Mouse (Mus musculus): ENCODE data around the gene Vpreb1. TPM values are rescaled to one million over a fixed set of nuclear protein-coding genes. Genes with fewer than 3 reads are reported as not detected.
A peak's percentile ranks its signal among the peaks of the same experiment; 100 is the strongest.
"Not testable (repeated sequence)": the region's sequence is repeated elsewhere in the genome, so short reads cannot be mapped to it uniquely, and the experiment has no call there.

The Vpreb1 gene
- polyA plus RNA-seq, 1 experiment, result 0.15 TPM

DNA sequence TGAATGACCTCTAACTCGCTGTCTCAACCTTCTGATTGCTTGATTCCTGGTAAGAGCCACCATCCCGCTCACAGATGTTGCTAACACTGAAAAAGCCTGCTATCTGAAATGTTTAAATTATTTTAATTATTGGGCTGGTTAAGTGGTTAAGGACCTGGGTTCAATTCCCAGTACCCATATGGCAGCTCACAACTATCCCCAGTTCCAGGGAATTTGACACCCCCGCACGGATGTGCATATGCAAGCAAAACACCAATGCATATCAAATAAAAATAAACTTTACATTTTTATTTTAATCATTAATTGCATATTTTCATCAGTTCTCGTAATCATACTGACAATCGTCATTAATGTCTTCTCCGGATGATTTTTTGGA, 414 bp downstream of the Vpreb1 start:
- Histone ChIP-seq H3K4me1 (ENCODE audit: control insufficient read depth, insufficient read depth, low read length) (peaks cover 3% of the 10 kb centered on the region), H3K36me3 (ENCODE audit: control insufficient read depth, insufficient read depth, low read length) (no peaks in the 10 kb centered on the region), H3K27ac (ENCODE audit: control insufficient read depth, insufficient read depth, low read depth, low read length) (no peak overlapping the region), H3K4me3 (ENCODE audit: control insufficient read depth, low read depth, low read length) (peak overlapping the region; percentile 94), H3K27me3 (ENCODE audit: control insufficient read depth, insufficient read depth, low read length) (no peaks in the 10 kb centered on the region)
- no peak for TF ChIP-seq CTCF (IDR thresholded peaks at IDR 0.05; ENCODE audit: control insufficient read depth, insufficient read depth, insufficient replicate concordance, low read depth, low read length)
- TF ChIP-seq POLR2A (IDR thresholded peaks at IDR 0.05; ENCODE audit: control insufficient read depth, low read depth, low read length), result no peak

DNA sequence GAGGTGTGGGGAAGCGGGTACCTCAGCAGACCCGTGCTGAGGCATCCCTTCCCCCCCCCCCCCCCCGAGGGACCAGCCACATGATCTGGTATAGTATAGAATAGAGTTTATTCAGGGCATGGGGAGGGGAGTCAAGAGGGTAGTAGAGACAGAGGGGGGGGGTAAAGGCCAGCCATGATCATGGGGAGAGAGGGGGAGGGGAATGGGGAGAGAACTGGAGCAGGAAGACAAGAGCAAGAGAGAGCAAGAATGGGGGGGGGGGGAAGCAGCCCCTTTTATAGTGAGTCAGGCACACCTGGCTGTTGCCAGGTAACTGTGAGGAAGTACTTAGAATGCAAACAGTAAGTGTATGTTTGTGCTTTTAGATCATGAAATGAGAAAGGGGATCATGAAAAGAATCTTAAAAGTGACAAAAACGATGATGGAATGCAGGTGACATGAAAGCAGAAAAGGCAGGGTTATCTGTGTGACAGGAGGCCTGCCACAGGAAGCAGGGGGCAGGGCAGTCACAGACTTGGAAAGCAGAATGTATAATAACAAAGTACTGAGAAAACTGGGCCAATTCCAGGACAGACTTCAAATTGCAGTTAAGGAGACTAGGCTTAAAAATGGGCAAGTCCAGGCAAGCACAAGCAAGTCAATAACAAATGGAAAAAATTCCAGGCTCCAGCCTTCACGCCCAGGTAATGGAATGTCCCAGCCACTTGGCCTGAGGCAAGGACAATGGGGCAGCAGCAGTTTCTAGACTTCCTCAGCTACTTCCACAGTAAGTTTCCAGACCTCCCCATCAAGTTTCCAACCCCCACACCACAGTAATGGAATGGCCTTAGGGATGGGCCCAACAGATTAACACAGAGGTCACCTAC, 4.7 kb downstream of the Vpreb1 start:
- H3K27ac ChIP-seq (ENCODE audit: control insufficient read depth, insufficient read depth, low read depth, low read length), result no peak overlapping the region
- H3K27me3 ChIP-seq (ENCODE audit: control insufficient read depth, insufficient read depth, low read length), result no peaks in the 10 kb centered on the region
- H3K36me3 ChIP-seq (ENCODE audit: control insufficient read depth, insufficient read depth, low read length), result no peaks in the 10 kb centered on the region
- TF ChIP-seq POLR2A (IDR thresholded peaks at IDR 0.05; ENCODE audit: control insufficient read depth, low read depth, low read length) (no peak), CTCF (IDR thresholded peaks at IDR 0.05; ENCODE audit: control insufficient read depth, insufficient read depth, insufficient replicate concordance, low read depth, low read length) (no peak)
- no peaks in the 10 kb centered on the region; the same call in 1 of the 2 replicates for H3K4me1 ChIP-seq (ENCODE audit: control insufficient read depth, insufficient read depth, low read length)
- H3K4me3 ChIP-seq (ENCODE audit: control insufficient read depth, low read depth, low read length), result no peak overlapping the region

DNA sequence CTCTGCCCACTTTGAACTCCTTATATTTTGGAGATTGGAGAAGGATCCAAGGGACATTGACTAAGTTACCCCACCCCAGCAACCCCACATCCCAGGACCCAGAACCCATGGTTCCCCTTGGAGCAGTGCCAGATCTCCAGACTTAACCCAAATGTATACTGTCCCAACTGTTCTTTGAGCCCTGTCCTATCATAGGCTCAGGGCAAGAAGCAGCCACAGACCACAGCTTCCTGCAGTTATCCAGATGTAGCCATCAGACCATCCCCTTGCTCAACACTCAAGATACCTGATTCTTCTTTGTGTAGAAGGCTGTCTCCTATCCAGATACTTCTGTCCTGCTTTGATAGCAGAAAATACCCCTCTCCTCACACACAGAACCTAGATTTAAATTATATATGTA, 5.4 kb downstream of the Vpreb1 start:
- Histone ChIP-seq H3K4me1 (ENCODE audit: control insufficient read depth, insufficient read depth, low read length) (no peaks in the 10 kb centered on the region; the same call in 1 of the 2 replicates), H3K27me3 (ENCODE audit: control insufficient read depth, insufficient read depth, low read length) (no peaks in the 10 kb centered on the region), H3K27ac (ENCODE audit: control insufficient read depth, insufficient read depth, low read depth, low read length) (no peak overlapping the region), H3K4me3 (ENCODE audit: control insufficient read depth, low read depth, low read length) (no peak overlapping the region), H3K36me3 (ENCODE audit: control insufficient read depth, insufficient read depth, low read length) (no peaks in the 10 kb centered on the region)
- no peak for TF ChIP-seq POLR2A (IDR thresholded peaks at IDR 0.05; ENCODE audit: control insufficient read depth, low read depth, low read length)
- TF ChIP-seq CTCF (IDR thresholded peaks at IDR 0.05; ENCODE audit: control insufficient read depth, insufficient read depth, insufficient replicate concordance, low read depth, low read length), result no peak

DNA sequence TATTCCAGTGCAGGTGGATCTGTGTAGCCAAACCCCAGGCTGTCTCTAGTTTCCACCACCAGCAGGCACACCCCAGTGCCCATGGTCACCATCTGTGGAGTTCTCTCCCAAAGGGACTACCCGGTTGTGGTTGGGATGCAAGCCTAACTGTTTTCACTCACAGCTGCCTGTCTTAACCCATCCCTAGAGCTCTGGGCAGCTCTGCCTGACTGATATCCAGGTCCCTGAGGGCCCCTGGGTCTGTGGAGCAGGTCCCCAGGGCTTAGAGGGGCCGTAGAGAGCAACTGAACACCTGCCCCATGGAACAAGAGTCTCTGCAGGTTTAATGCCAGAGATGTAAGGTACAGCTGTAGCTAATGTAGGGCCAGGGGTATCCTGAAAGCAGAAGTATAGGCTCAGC, 6.7 kb downstream of the Vpreb1 start, which contains the start of gene Igll1:
TSS of gene Igll1 (minus strand) at position 8 of the 400 bp plus-strand sequence.
- no peaks in the 10 kb centered on the region; the same call in 1 of the 2 replicates for H3K4me1 ChIP-seq (ENCODE audit: control insufficient read depth, insufficient read depth, low read length)
- H3K27ac ChIP-seq (ENCODE audit: control insufficient read depth, insufficient read depth, low read depth, low read length), result no peak within 1 kb of the TSS
- H3K27me3 ChIP-seq (ENCODE audit: control insufficient read depth, insufficient read depth, low read length), result no peaks in the 10 kb centered on the region
- TF ChIP-seq CTCF (IDR thresholded peaks at IDR 0.05; ENCODE audit: control insufficient read depth, insufficient read depth, insufficient replicate concordance, low read depth, low read length) (no peak), POLR2A (IDR thresholded peaks at IDR 0.05; ENCODE audit: control insufficient read depth, low read depth, low read length) (no peak)
- H3K4me3 ChIP-seq (ENCODE audit: control insufficient read depth, low read depth, low read length), result no peak within 1 kb of the TSS
- no peaks in the 10 kb centered on the region for H3K36me3 ChIP-seq (ENCODE audit: control insufficient read depth, insufficient read depth, low read length)

DNA sequence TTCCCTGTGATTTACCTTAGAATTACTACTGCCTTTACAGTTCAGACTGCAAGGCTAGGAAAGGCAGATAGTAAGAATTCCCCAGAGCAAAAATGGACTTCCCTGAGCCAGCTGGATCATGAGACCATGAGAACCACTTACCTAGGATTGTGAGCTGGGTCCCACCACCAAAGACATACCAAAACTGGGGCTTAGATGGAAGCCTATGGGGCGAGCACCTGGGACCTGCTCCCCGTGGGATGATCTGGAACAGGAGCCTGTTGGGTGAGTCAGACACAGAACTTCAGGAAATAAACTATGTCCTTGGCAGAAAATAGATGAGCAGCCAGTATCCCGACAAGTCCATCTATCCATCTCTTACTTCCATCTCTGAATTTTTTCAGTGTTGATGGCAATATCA, 8.4 kb downstream of the Vpreb1 start:
- Histone ChIP-seq H3K4me3 (ENCODE audit: control insufficient read depth, low read depth, low read length) (no peak overlapping the region), H3K27ac (ENCODE audit: control insufficient read depth, insufficient read depth, low read depth, low read length) (no peak overlapping the region), H3K27me3 (ENCODE audit: control insufficient read depth, insufficient read depth, low read length) (no peaks in the 10 kb centered on the region), H3K4me1 (ENCODE audit: control insufficient read depth, insufficient read depth, low read length) (no peaks in the 10 kb centered on the region; the same call in 1 of the 2 replicates), H3K36me3 (ENCODE audit: control insufficient read depth, insufficient read depth, low read length) (no peaks in the 10 kb centered on the region)
- TF ChIP-seq POLR2A (IDR thresholded peaks at IDR 0.05; ENCODE audit: control insufficient read depth, low read depth, low read length) (no peak), CTCF (IDR thresholded peaks at IDR 0.05; ENCODE audit: control insufficient read depth, insufficient read depth, insufficient replicate concordance, low read depth, low read length) (no peak)

DNA sequence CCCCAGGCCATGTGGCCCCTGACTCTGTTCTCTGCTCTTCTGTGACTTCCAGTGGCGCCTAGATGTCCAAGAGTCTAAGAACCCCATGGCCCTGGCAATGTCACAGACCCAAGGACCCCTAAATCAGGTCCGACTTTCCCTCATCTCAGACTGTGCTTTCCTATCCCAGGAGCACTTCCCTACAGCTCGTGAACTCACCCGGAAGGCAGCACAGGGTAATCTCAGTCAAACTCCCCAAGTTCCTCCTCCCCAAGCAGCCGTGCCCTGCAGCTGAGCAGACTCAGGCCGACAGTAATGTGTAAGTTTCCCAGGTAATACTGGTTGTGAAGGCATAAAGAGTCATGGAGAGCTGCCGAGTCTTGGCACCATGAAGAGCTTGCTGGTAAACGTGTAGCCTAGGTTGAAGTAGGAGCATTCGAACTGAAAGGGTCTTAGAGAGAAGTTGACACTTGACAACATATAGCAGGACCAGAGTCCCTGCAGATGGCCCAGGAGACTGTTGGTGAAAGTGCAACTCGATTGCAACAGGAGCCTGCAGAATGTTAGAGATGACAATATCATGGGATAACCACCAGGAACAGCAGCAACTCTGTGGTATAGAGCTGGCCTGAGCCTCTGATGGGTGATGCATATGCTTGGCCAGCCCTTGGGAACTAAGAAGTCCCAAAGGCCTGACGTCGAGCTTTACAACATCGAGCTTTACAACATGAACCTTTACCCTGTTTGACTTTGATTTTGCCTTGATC, 13.7 kb downstream of the Vpreb1 start:
- H3K27me3 ChIP-seq (ENCODE audit: control insufficient read depth, insufficient read depth, low read length), result no peaks in the 10 kb centered on the region
- TF ChIP-seq CTCF (IDR thresholded peaks at IDR 0.05; ENCODE audit: control insufficient read depth, insufficient read depth, insufficient replicate concordance, low read depth, low read length), result no peak
- no peak for TF ChIP-seq POLR2A (IDR thresholded peaks at IDR 0.05; ENCODE audit: control insufficient read depth, low read depth, low read length)
- no peaks in the 10 kb centered on the region for H3K4me1 ChIP-seq (ENCODE audit: control insufficient read depth, insufficient read depth, low read length)
- H3K27ac ChIP-seq (ENCODE audit: control insufficient read depth, insufficient read depth, low read depth, low read length), result no peak overlapping the region
- H3K36me3 ChIP-seq (ENCODE audit: control insufficient read depth, insufficient read depth, low read length), result no peaks in the 10 kb centered on the region
- no peak overlapping the region for H3K4me3 ChIP-seq (ENCODE audit: control insufficient read depth, low read depth, low read length)

DNA sequence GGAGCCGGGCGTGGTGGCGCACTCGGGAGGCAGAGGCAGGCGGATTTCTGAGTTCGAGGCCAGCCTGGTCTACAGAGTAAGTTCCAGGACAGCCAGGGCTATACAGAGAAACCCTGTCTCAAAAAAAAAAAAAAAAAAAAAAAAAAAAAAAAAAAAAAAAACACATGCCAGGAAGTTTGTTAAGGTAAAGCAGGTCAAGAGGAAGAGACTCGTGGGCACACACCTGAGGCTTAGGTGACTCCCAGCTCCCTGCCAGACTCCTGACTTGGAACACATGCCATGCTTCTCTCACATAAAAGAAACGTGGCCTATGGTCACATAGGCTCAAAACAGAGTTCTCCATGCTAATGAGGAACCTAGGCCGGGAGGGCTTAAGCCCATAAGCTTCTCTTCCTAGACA, 14.6 kb downstream of the Vpreb1 start:
- not testable (repeated sequence) for H3K4me1 ChIP-seq (ENCODE audit: control insufficient read depth, insufficient read depth, low read length); H3K27me3 ChIP-seq (ENCODE audit: control insufficient read depth, insufficient read depth, low read length); H3K4me3 ChIP-seq (ENCODE audit: control insufficient read depth, low read depth, low read length); H3K36me3 ChIP-seq (ENCODE audit: control insufficient read depth, insufficient read depth, low read length); H3K27ac ChIP-seq (ENCODE audit: control insufficient read depth, insufficient read depth, low read depth, low read length)
